Mouse (Mus musculus) embryonic facial prominence, embryonic 11.5 days (tissue): Measurements from ENCODE around the gene Pip4p1. TPM values are rescaled to one million over a fixed set of nuclear protein-coding genes. Genes with fewer than 3 reads are reported as not detected.
"Not testable (repeated sequence)": the region's sequence is repeated elsewhere in the genome, so short reads cannot be mapped to it uniquely, and the experiment has no call there.

Experiments used
- ATAC-seq: fragments of 200-750 bp; cut with Nextera tagmentation; replicated peaks from 2 replicates; pipeline ENCODE4 v1.8.0; 2017; ENCODE audit warnings: low read depth; ENCODE audit not compliant: insufficient number of reproducible peaks, low FRiP score, low TSS enrichment
- DNase-seq: peaks from one replicate; pipeline ENCODE4 v3.0.0-alpha.2; 2015; ENCODE audit warnings: low spot score
- H3K27ac ChIP-seq: fragments of 300-500 bp; sonication (generic); replicated peaks from 2 replicates; pipeline ENCODE4 v1.5.1; 2014; ENCODE audit warnings: mild to moderate bottlenecking, low read depth, low read length, control low read depth
- H3K27me3 ChIP-seq: fragments of 300-500 bp; sonication (generic); 2 replicates; pipeline ENCODE4 v1.6.1; 2014; ENCODE audit warnings: mild to moderate bottlenecking, low read length, moderate library complexity, mixed read lengths; ENCODE audit not compliant: control insufficient read depth, insufficient read depth
- H3K36me3 ChIP-seq: fragments of 300-500 bp; sonication (generic); replicated peaks from 2 replicates; pipeline ENCODE4 v1.6.1; 2014; ENCODE audit warnings: low read depth, mild to moderate bottlenecking, low read length, moderate library complexity, mixed read lengths; ENCODE audit not compliant: control insufficient read depth, insufficient read depth
- H3K4me1 ChIP-seq: fragments of 300-500 bp; sonication (generic); 2 replicates; pipeline ENCODE4 v1.6.1; 2014; ENCODE audit warnings: low read length, mixed read lengths; ENCODE audit not compliant: control insufficient read depth, insufficient read depth
- H3K4me2 ChIP-seq: fragments of 300-500 bp; sonication (generic); 2 replicates; pipeline ENCODE4 v1.6.1; 2014; ENCODE audit warnings: low read depth, mild to moderate bottlenecking, control low read depth, low read length, moderate library complexity
- H3K4me3 ChIP-seq: fragments of 300-500 bp; sonication (generic); 2 replicates; pipeline ENCODE4 v1.5.1; 2014; ENCODE audit warnings: low read depth, low read length, control low read depth
- H3K9ac ChIP-seq: fragments of 300-500 bp; sonication (generic); replicated peaks from 2 replicates; pipeline ENCODE4 v1.6.1; 2014; ENCODE audit warnings: mild to moderate bottlenecking, control low read depth, low read length
- H3K9me3 ChIP-seq: fragments of 300-500 bp; sonication (generic); replicated peaks from 2 replicates; pipeline ENCODE4 v1.6.1; 2016; ENCODE audit warnings: mild to moderate bottlenecking, low read length, inconsistent platforms, mixed read lengths; ENCODE audit not compliant: control insufficient read depth
- WGBS: fragments of 180-500 bp; shearing (Covaris S2); extraction: QIAGEN DNeasy Blood & Tissue Kit; methylation state at CpG from one replicate; pipeline ENCODE4 v1.1.7; 2014; 5-methylcytosine and 5-hydroxymethylcytosine counted together
- polyA plus RNA-seq: library from polyadenylated mRNA; unstranded; fragments of >200 nt; fragmentation: Nextera tagmentation; extraction: Ambion mirVana; gene quantifications from 2 replicates; pipeline ENCODE4 v1.2.1, GENCODE M21; 2014

Pip4p1 gene
- polyA plus RNA-seq, 1 experiment from 2014 or later = 49.1 TPM

DNA sequence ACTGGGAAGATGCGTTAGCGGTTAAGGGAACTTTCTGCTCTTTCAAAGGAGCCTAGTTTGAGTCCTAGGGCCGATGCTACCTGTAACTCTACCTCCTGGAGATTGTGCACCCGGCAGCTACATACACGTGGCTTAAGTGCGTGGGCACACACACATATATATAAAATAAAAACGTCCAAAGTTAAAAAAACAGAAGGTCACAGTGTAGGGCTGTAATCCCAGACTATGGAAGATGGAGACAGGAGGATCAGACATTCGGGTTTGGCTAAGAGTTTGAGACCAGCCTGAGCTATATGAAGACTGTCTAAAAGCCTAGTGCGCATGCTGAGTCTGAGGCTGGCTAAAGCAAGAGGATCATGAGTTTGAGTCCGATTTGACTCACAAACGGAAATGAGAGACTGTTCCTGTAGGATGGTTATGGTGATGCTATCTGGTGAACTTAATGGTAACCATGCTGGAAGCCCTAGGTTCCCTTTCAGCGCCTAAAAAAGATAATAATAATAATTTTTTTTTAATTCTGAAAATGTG is 901 bp upstream of the Pip4p1 start:
- Histone ChIP-seq H3K9me3 (no peaks in the 10 kb centered on the region), H3K27ac (peak overlapping the region; percentile 74), H3K4me3 (peak overlapping the region; percentile 94), H3K27me3 (no peaks in the 10 kb centered on the region), H3K36me3 (peaks cover 10% of the 10 kb centered on the region; the same call in 1 of the 2 replicates), H3K4me2 (peak overlapping the region; percentile 56), H3K4me1 (no peaks in the 10 kb centered on the region), H3K9ac (peak overlapping the region; percentile 68)
- WGBS = 8% methylated on average over 12 of the region's 12 CpGs
- ATAC-seq = peak; percentile 1; the same call in 1 of the 2 replicates
- peak; percentile 21 for DNase-seq

DNA sequence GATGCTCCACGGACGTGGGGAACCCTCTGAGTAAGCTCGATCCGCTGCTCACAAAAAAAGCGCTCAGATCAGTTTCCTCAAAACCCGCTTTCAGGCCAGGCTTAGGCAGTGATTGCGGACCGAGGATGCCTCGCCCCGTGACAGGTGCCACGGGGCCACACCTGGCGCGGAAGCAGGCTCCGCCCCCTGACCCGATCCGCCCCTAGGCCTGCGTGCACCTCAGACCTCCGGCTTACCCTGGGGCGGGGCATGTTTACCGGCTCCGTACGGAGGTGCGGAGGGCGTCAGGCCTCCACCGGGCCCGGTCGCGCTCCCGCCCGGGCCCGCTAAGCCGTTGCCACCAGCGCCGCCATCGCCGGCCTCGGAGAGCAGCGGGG is 291 bp downstream of the Pip4p1 start:
- WGBS = under 1% methylated on average over 38 of the region's 38 CpGs
- Histone ChIP-seq H3K4me2 (peak overlapping the region; percentile 82), H3K36me3 (peaks cover 10% of the 10 kb centered on the region; the same call in 1 of the 2 replicates), H3K9ac (peak overlapping the region; percentile 93), H3K4me3 (peak overlapping the region; percentile 94), H3K4me1 (no peaks in the 10 kb centered on the region), H3K27ac (peak overlapping the region; percentile 41; the same call in 1 of the 2 replicates), H3K9me3 (no peaks in the 10 kb centered on the region), H3K27me3 (no peaks in the 10 kb centered on the region)
- DNase-seq (peak; percentile 30), ATAC-seq (peak; percentile 26)

DNA sequence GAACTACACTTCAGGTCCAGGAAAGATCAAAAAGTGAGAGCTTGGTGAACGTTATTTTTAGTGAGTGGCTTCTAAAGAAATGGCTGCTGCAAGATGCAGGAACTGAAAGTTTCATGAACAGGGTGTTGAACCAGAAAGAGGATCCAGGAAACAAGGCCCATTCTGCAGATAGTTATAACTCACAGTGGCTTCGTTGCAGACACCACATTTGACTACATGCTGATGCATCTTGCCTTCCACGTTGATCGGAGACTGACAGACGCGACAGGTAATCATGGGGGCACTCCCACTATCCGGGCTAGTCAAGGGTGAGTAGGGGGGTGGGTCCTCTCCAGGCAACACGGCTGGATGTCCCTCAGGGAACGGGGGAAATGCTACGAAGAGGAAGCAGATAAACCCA is 705 bp downstream of the Pip4p1 start:
- H3K27ac ChIP-seq = no peak overlapping the region

DNA sequence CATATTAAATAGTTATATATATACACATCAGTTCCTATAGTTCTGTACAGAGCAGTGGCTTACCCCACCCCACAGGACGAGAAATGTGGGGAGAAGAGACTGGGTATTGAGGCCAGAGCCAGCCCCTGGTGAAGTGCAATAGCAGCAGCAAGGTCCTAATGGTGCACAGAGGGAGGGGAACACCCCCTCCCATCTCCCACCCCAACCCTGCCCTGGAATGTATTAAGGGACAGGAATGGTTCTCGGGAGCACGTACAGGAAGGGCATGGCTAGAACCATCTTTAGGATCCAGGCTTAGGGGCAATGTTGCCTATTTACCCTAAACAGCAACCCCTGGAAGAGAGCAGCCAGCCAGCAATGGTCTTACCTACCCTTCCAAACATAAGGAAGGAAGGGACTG is 3.3 kb downstream of the Pip4p1 start:
- H3K27me3 ChIP-seq = no peaks in the 10 kb centered on the region
- no peaks in the 10 kb centered on the region for H3K4me1 ChIP-seq
- H3K4me3 ChIP-seq = no peak overlapping the region
- peaks cover 10% of the 10 kb centered on the region; the same call in 1 of the 2 replicates for H3K36me3 ChIP-seq
- 67% methylated on average over 3 of the region's 3 CpGs for WGBS
- H3K9ac ChIP-seq = no peak overlapping the region
- no peak for ATAC-seq
- H3K27ac ChIP-seq = no peak overlapping the region
- no peaks in the 10 kb centered on the region for H3K9me3 ChIP-seq
- DNase-seq = no peak
- H3K4me2 ChIP-seq = no peak overlapping the region

More for the DNA sequence above, 705 bp downstream of the Pip4p1 start:
- 19% methylated on average over 10 of the region's 10 CpGs for WGBS
- Histone ChIP-seq H3K4me1 (no peaks in the 10 kb centered on the region), H3K9me3 (no peaks in the 10 kb centered on the region), H3K4me3 (peak overlapping the region; percentile 94), H3K27me3 (no peaks in the 10 kb centered on the region), H3K36me3 (peaks cover 10% of the 10 kb centered on the region; the same call in 1 of the 2 replicates), H3K4me2 (peak overlapping the region; percentile 82), H3K9ac (peak overlapping the region; percentile 93)
- ATAC-seq (no peak), DNase-seq (no peak)

DNA sequence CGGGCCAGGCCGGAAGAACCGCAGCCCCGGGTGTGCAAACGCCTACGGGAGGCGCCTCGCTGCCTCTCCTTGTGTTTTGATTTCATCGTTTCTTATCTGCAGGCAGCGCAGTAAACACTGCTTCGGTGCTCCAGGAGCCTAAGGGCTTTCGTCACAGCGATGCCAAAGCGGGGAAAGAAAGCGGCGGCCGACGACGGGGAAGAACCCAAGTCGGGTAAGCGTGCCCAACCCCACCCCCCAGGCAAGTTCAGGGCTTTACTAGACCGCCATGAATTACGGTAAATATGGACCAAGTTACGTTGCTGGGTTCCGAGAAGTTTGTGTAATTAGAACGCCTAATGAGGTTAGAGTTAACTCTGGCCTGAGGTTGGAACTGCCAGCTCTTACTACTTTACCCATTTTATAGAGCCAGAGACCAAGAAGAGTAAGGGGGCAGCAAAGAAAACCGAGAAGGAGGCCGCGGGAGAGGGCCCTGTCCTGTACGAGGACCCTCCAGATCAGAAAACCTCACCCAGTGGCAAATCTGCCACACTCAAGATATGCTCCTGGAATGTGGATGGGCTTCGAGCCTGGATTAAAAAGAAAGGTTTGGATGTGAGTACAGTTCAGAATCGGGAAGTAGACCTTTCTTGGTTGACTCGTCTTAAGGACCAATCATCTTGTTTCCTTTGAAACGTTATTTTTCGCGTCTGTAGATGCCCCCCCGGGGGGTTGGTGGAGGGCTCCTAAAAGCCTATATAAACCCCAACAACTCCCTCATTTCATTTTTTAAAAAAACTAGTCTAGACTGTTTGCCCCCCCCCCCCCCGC is 5.3 kb downstream of the Pip4p1 start:
- H3K4me1 ChIP-seq = no peaks in the 10 kb centered on the region
- peak overlapping the region; percentile 64 for H3K4me2 ChIP-seq
- no peaks in the 10 kb centered on the region for H3K27me3 ChIP-seq
- 2% methylated on average over 38 of the region's 38 CpGs for WGBS
- ATAC-seq = peak; percentile 12; the same call in 1 of the 2 replicates
- H3K9me3 ChIP-seq = no peaks in the 10 kb centered on the region
- peak overlapping the region; percentile 84 for H3K4me3 ChIP-seq
- H3K36me3 ChIP-seq = peaks cover 10% of the 10 kb centered on the region; the same call in 1 of the 2 replicates
- peak overlapping the region; percentile 90 for H3K27ac ChIP-seq
- peak; percentile 41 for DNase-seq
- H3K9ac ChIP-seq = peak overlapping the region; percentile 95

DNA sequence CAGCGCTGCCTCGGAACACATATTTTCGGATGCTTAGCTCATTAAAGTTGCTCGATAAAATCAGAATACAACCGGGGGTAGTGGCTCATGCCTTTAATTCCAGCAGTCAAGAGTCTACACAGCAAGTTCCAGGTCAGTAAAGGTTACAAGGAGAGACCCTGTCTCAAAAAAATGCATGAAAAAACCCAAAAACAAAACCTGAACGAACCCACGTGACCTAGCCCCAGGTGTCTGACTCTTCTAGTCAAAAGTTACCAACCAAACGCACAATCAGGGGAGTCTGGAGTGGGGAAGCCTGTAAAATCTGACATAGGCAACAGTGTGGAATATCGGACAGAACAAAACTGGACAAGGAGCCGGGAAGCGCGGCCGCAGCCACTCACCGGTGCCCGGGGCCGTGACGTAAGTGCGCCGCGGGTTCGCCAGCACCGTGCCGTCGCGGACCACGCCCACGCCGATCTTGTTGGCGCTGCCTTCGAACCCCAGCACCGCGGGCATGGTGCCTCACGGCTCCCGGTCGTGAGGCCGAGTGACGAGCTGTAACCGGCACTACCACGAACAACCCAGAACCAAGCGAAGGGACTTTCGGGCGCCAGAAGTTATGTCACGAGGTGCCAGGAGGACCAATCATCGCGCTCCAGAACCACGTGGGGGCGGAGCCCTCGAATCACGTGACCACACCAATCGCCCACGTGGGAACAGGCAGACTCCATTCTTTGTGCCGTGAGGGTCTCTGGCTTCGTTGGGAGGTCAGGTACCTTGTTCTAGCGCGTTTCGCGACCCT is 6.2 kb downstream of the Pip4p1 start, which contains the start of the genes Osgep and Apex1:
Gene Osgep (minus strand): TSS at position 613 of the 784 bp plus-strand sequence.
Gene Apex1 (plus strand): TSS at position 688 of the 784 bp plus-strand sequence.
- Histone ChIP-seq H3K36me3 (peaks cover 10% of the 10 kb centered on the region; the same call in 1 of the 2 replicates), H3K4me3 (peak within 1 kb of the TSS; percentile 84), H3K9ac (peak within 1 kb of the TSS; percentile 95), H3K4me2 (peak within 1 kb of the TSS; percentile 64), H3K4me1 (no peaks in the 10 kb centered on the region), H3K27ac (peak within 1 kb of the TSS; percentile 90), H3K27me3 (no peaks in the 10 kb centered on the region), H3K9me3 (no peaks in the 10 kb centered on the region)
- ATAC-seq = peak; percentile 95
- peak; percentile 99 for DNase-seq
- under 1% methylated on average over 57 of the region's 57 CpGs for WGBS

DNA sequence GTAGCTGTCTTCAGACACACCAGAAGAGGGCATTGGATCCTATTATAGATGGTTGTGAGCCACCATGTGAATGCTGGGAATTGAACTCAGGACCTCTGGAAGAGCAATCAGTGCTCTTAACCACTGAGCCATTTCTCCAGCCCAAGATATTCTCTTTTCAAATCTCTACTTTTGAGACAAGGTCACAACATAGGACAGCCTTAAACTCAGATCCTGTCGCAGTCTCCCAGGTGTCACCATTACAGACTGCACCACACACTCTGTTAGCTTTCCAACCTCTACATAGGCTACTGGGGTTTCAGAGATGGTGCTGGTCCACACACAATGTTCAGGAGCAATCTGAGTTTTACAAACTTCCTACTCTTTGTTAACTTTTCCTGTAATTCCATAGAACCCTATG is 7.2 kb downstream of the Pip4p1 start:
- H3K4me1 ChIP-seq, ATAC-seq, DNase-seq, H3K36me3 ChIP-seq, H3K27ac ChIP-seq, H3K27me3 ChIP-seq, H3K9ac ChIP-seq, H3K9me3 ChIP-seq: not testable (repeated sequence)
- WGBS = 83% methylated on average over 1 of the region's 1 CpGs
- H3K4me3 ChIP-seq = peak overlapping the region; percentile 84; the same call in 1 of the 2 replicates
- peak overlapping the region; percentile 48 for H3K4me2 ChIP-seq
